Mouse (Mus musculus): ENCODE data around the gene Olfr340. TPM values are rescaled to one million over a fixed set of nuclear protein-coding genes. Genes with fewer than 3 reads are reported as not detected.
"Not testable (repeated sequence)": the region's sequence is repeated elsewhere in the genome, so short reads cannot be mapped to it uniquely, and the experiment has no call there.

The Olfr340 gene
- polyA plus RNA-seq (2017; shearing (Covaris generic)), result not detected

DNA sequence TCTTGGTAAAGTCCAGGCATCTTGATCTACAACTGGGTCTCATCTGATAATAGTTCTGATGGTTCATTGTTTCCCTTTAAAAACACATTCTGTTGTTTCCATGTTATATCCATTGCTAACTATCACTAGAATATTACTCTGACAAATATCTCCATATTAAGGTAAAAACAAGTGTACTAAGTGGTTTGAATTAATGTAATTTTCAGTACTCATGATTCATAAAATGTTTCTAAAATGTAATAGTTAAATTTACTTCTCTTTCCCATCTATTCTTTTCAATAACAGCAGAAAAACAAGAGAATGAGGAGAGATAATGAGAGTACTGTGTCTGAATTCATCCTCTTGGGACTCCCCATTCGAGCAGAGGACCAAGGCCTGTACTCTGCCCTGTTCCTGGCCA, at the start of gene Olfr340:
Gene Olfr340, plus strand, starts transcription at position 301 of the 400 bp plus-strand sequence.
- ATAC-seq, result no peak

- not testable (repeated sequence) for ATAC-seq
Measured at GRCm38 (mm10) chr2:36415174-36415573, 37.2 kb upstream of the Olfr340 start.

- not testable (repeated sequence) for ATAC-seq
Measured at GRCm38 (mm10) chr2:36415591-36415990, 36.8 kb upstream of the Olfr340 start.

DNA sequence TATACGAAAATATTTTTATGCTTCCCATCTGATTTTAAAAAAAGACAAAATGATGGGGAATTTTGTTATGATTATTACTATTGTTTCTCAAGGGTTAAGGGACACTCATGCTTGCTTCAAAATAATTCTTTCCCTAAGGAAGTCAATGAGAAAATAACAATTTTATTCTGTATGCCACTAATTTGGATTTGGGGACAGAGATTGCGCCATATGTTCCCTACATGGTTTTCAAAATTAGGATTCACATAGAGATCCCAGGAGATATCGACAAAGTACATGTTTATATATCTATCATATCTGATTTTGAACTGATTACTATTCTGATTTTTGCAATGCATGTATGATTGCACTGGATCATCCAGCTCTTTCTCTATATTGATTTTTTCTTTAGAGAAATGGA, 33.7 kb upstream of the Olfr340 start, which contains the start of gene Olfr339:
Gene Olfr339, plus strand, starts transcription at position 301 of the 400 bp plus-strand sequence.
- ATAC-seq, result no peak

DNA sequence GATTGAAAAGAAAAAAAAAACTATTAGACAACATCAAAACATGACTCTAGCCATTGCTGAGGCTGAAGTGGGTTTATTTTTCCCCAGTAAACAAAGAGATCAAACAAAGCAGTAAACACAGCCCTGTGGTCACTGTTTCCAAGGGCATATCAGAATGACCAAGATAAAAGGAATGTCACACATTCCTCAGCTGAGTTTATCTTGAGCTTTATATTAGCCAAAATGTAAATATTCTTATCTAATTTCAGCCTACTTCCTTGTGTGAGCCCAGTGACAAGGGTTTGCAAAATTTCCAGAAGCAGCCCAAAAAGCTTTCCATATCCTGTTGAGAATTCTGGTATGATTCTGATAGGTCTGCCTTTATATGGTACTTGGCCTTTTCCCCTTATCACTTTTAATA, 21.2 kb downstream of the Olfr340 start:
- ATAC-seq, result no peak

GRCm38 (mm10) chr2:36482368-36482767, 30.0 kb downstream of the Olfr340 start, which contains the start of gene Olfr341:
Gene Olfr341, minus strand, starts transcription at chr2:36482468.
- ATAC-seq, result no peak

Other genes with a start within 250 kb of the Olfr340 start
- gene Ptgs1, start 222.2 kb upstream of the Olfr340 start, polyA plus RNA-seq (2017; shearing (Covaris generic)), result 1 to 10 TPM; 1.2 to 2.9 TPM
- under 1 TPM in 1 of 2 experiments, not detected in 1; 0.11 TPM for gene Olfr338, start 79.1 kb upstream of the Olfr340 start, polyA plus RNA-seq (2017; shearing (Covaris generic))
- not detected for gene Olfr339, start 33.6 kb upstream of the Olfr340 start, polyA plus RNA-seq (2017; shearing (Covaris generic))
- under 1 TPM in 1 of 2 experiments, not detected in 1; 0.11 TPM for gene Olfr341, start 29.9 kb downstream of the Olfr340 start, polyA plus RNA-seq (2017; shearing (Covaris generic))
- not detected for gene Olfr342, start 72.4 kb downstream of the Olfr340 start, polyA plus RNA-seq (2017; shearing (Covaris generic))
- gene Olfr344, start 114.1 kb downstream of the Olfr340 start, polyA plus RNA-seq (2017; shearing (Covaris generic)), result under 1 TPM in 1 of 2 experiments, not detected in 1; 0.08 TPM
- gene Olfr345, start 187.5 kb downstream of the Olfr340 start, polyA plus RNA-seq (2017; shearing (Covaris generic)), result not detected
- not detected for gene Olfr346, start 233.2 kb downstream of the Olfr340 start, polyA plus RNA-seq (2017; shearing (Covaris generic))